Mouse (Mus musculus) ES-Bruce4 (cell line): ENCODE results near the gene Zfp710.

Experiments
- CTCF ChIP-seq: IDR thresholded peaks from one replicate; pipeline ENCODE4 v1.8.1; 2011; ENCODE audit warnings: low read depth, low read length
- EP300 ChIP-seq: IDR thresholded peaks from 2 replicates; pipeline ENCODE4 v1.6.1; 2011; ENCODE audit warnings: low read depth, low read length; ENCODE audit not compliant: insufficient read depth
- POLR2A ChIP-seq: IDR thresholded peaks from one replicate; pipeline ENCODE4 v1.8.1; 2011; ENCODE audit warnings: low read length; ENCODE audit not compliant: insufficient read depth

DNA sequence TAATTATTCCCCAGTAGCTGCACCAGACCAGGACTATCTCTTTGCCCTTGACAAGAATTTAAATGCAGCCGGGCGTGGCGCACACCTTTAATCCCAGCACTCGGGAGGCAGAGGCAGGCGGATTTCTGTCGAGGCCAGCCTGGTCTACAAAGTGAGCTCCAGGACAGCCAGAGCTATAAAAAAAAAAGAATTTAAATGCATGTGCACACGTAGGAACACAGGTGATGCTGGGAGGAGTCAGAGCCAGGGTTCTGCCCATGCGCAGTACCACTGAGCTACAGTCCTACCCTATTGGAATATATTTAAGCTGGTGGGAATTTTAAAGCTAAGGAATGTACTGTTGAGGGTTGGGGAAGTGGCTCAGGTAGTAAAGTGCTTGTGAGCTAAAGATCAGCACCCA is 6.4 kb downstream of the Zfp710 start:
- TF ChIP-seq CTCF (no peak), EP300 (no peak; the same call in 1 of the 2 replicates), POLR2A (no peak)
